Mouse (Mus musculus) adrenal gland, postnatal 10 days (tissue): ENCODE data around the gene Erbb3. TPM values are rescaled to one million over a fixed set of nuclear protein-coding genes. Genes with fewer than 3 reads are reported as not detected.

Experiments used
- DNase-seq: peaks from one replicate; pipeline ENCODE4 v3.0.0; 2021; ENCODE audit warnings: mixed read lengths
- microRNA-seq: library from miRNA; unstranded; fragments of <30 nt; microRNA quantifications from one replicate; pipeline ENCODE4 v1.2.0, GENCODE M21; 2021
- total RNA-seq, 2 experiments: library from RNA; stranded (reverse); gene quantifications; 2 replicates each; pipeline ENCODE4 v1.2.3; 2021

Gene Erbb3
- total RNA-seq, 2 experiments from 2014 or later, result 10.0 to 11.1 TPM

DNA sequence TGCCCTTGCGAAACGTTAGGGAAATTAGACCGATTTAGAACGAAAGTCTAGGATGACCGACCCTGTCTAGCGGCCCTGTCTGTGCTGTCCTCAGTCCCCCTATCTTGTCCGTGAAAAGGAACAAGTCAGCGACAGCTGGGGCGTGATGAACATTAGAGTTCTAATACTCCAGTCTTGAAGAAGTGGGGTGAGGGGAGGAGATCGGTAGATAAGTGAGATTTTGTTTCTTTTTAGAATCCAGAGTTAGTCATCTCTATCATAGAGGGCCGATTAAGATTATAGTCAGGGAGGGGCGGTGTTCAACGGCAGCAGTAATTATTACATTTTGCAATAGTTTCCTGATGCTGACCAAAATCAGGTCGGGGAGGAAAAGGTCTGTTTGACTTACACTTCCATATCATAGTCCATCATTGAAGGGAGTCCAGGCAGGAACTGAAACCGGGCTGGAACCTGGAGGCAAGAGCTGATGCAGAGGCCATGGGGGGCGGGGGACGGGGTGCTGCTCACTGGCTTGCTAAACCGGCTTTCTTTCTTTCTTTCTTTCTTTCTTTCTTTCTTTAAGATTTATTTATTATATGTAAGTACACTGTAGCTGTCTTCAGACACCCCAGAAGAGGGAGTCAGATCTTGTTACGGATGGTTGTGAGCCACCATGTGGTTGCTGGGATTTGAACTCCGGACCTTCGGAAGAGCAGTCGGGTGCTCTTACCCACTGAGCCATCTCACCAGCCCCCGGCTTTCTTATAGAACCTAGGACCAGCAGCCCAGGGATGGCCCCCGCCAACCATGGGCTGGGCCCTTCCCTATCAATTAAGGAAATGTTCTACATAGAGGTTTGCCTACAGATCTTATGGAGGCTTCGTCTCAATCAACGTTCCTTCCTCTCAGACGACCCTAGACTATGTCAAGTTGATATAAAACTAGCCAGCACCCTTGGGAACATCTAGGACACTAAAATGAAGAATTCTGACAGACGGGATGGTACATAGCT lies 62.8 kb downstream of the Erbb3 start:
- DNase-seq, result no peak

DNA sequence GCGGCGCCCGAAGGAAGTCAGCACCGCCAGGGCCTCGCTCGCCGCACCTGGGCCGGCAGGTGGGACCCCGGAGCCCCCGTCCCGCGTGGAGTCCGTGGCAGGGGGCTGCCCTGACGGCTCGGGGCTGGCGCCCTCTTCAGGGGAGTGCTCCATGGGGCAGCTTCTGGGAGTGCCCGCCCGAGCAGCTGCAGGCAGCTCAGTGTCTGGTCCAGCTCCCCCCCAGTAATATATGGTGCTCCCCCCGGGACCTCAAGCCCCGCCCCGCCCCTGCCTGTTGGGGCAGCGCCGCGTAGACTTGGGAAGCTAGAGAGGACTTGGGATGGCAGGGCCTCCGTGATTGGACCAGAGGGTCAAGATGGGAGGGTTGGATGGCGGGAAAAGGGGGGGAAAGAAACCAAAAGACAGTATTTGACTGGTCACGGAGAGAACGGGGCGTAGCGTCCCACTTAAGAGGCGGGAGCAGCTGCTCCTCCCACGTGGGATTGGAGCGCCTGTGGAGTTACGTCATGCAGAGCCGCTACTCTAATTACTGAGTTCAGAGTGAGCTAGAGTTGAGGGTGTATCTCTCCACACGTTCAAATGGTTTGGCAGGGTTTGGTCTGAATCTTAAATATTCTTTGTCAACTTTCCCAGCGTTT lies 63.7 kb downstream of the Erbb3 start, which contains the start of gene Esyt1:
Gene Esyt1, minus strand, starts transcription at position 201 of the 638 bp plus-strand sequence.
- DNase-seq, result peak; percentile 93

DNA sequence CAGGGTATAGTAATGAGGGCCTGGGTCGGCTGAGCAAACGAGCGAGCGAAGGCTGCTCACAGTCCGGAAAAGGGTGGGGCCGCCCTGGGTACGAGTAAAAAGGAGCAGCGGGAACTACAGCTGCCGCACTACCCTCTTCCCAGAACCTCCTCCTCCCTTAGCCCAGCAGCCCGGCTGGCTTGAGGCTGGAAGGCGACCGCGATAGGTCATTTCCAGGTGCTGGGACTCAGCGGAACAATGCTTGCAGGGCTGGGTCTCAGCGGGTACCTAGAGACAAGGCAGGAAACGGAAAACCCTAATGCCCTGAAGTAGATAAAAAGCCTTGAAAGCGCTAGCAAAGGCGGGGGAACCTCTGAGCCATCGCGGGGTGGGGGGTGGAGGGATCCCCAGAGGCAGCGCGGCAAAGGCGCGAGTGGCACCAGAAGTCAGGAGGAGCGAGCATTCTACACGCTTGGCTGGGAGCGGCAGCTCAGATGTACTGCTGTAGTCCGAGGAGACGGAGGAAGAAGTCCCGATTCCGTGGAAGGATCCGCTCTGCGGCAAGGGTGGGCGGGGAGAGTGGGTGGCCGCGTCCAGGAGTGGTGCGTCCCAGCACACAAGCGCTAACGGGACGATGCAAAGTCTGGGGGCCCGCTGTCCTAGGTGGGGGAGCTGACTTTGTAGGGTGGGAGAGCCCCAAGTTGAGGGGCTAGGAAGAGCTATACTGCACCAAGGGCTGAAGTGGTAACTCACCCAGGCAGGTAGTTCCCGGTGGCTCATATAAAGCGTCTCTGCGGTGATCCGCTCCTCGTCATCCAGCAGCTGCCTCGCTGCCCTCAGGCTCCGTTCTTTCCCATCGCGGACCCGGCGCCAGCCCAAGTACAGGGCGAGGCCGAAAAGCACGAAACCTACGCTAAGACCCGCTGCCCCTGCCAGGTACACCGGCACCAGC lies 64.5 kb downstream of the Erbb3 start:
- DNase-seq, result peak; percentile 66

DNA sequence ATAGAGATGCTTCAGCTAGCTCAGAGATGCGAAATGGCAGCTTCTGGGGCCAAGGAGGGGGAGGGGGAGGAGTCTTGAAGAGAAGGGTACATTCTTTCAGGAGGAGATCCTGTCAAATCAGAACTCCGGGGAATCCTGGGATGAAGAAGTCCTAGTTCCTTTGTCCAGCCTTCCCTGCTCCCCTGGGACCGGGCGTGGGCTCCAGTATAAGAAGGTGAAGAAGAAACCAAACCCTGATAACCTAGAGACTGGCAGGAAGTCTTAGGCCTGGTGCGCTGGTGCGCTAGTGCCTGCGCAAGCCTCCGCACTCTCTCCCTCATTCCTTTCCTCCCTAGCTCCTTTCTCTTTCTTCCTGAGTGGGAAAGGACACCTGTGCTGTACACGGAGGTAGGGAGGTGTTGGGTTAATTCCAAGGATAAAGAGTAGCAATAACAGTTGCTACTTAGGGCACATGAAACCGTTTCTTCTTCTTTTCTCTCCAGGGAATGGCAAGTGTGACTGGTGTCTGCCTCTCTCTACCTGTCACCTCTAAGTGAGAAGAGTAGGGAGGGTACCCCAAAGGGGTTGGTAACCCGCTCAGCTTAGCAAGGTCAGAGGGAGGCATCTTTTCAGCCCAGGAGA lies 65.2 kb downstream of the Erbb3 start:
- DNase-seq, result no peak

DNA sequence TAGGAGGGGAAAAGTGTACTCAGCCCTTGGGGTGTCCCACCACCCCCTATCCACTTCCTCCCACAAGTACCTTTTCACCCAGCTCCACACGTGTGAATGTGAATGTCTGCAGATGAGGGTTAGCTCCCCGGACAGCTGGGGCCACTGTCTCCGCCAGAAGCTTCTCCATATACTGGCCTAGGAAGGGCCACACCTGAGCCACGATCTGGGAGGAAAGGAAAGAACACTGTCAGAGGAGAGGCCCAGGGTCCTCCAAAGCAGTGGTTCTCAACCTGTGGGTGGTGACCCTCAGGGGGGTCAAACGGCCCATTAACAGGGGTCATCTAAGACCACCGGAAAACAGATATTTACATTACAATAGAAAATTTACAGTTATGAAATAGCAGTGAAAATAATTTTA lies 67.1 kb downstream of the Erbb3 start:
- no peak for DNase-seq

DNA sequence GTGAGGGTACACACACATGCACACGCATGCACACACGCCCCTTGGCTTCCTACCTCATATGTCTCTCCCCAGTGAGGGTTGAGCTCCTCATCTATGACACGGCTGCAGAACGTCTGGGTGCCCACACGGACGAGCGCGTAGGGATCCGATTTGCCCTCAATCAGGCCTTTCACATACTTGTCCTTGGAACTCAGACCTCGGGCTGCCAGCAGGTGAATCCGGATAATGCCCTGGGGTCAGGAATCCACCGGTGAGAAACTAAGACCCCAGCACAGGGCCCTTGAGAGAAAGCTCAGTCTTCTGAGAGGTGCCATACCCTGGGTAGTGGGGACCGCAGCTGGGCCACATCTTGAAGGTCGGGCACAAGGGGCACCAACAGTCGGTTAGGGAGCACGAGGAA lies 68.9 kb downstream of the Erbb3 start:
- DNase-seq, result no peak

DNA sequence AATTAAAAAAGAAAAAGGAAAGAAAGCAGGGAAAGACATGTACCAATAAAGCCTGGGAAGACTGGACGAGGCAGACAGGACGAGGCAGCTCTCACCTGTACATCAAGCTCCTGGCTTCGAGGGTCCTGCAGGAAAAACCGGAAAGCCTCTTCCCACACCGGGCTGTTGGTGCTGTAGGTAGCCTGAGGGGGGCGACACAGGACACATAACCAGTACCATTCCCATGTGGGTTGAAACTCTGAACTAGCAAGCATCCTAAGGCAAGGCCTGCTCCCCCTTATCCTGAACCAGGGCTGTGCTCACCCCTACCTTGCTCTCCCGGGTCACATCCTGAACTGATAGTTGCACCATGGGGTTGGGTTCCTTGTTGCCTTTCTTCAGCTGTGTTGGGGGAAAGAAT lies 70.6 kb downstream of the Erbb3 start:
- peak; percentile 65 for DNase-seq

Small RNA genes lying within 50 kb of the gene (microRNA-seq; reads per million reads assigned to microRNA genes)
- gene Gm47275 (not detected), gene Mir6917 (not detected)

Other genes with a start within 250 kb of the Erbb3 start
- 100 to 1,000 TPM in 1 of 2 experiments, 10 to 100 TPM in 1; 99.9 to 128 TPM for gene Coq10a, start 220.7 kb downstream of the Erbb3 start, total RNA-seq
- gene Ankrd52, start 212.5 kb downstream of the Erbb3 start, total RNA-seq, result 10 to 100 TPM; 53.3 to 57.8 TPM
- gene Slc39a5, start 188.4 kb downstream of the Erbb3 start, total RNA-seq, result 1 to 10 TPM; 2.3 to 5.9 TPM
- gene Nabp2, start 178.2 kb downstream of the Erbb3 start, total RNA-seq, result 10 to 100 TPM; 58.0 to 59.9 TPM
- gene Rnf41, start 178.0 kb downstream of the Erbb3 start, total RNA-seq, result 10 to 100 TPM; 37.4 TPM
- 100 to 1,000 TPM in 1 of 2 experiments, 10 to 100 TPM in 1; 94.1 to 123 TPM for gene Smarcc2, start 130.4 kb downstream of the Erbb3 start, total RNA-seq
- 100 to 1,000 TPM; 739 to 765 TPM for gene Myl6, start 95.5 kb downstream of the Erbb3 start, total RNA-seq
- 10 to 100 TPM; 10.9 to 17.3 TPM for gene Myl6b, start 91.0 kb downstream of the Erbb3 start, total RNA-seq
- gene Esyt1, start 63.8 kb downstream of the Erbb3 start, total RNA-seq, result 10 to 100 TPM; 31.5 to 41.5 TPM
- 10 to 100 TPM; 10.5 to 14.7 TPM for gene Zc3h10, start 41.9 kb downstream of the Erbb3 start, total RNA-seq
- gene Rpl41, start 40.3 kb downstream of the Erbb3 start, total RNA-seq, result 1,000 to 10,000 TPM; 2,762 to 2,852 TPM
- 10 to 100 TPM; 85.1 to 90.9 TPM for gene Pa2g4, start 23.7 kb downstream of the Erbb3 start, total RNA-seq
- gene Rps26, start 37.1 kb upstream of the Erbb3 start, total RNA-seq, result 100 to 1,000 TPM; 696 to 753 TPM
- gene Ikzf4, start 56.3 kb upstream of the Erbb3 start, total RNA-seq, result 1 to 10 TPM in 1 of 2 experiments, under 1 TPM in 1; 0.87 to 2.2 TPM
- 10 to 100 TPM; 19.8 to 24.2 TPM for gene Suox, start 84.4 kb upstream of the Erbb3 start, total RNA-seq
- 10 to 100 TPM; 91.4 to 96.1 TPM for gene Rab5b, start 106.6 kb upstream of the Erbb3 start, total RNA-seq
- 1 to 10 TPM; 2.1 to 2.7 TPM for gene Pmel, start 114.5 kb upstream of the Erbb3 start, total RNA-seq
- 10 to 100 TPM; 33.2 to 38.6 TPM for gene Cdk2, start 115.4 kb upstream of the Erbb3 start, total RNA-seq
- gene Dgka, start 155.2 kb upstream of the Erbb3 start, total RNA-seq, result 10 to 100 TPM; 16.2 to 17.2 TPM
- 10 to 100 TPM; 24.3 to 26.3 TPM for gene Pym1, start 158.2 kb upstream of the Erbb3 start, total RNA-seq
- gene Mmp19, start 201.3 kb upstream of the Erbb3 start, total RNA-seq, result 10 to 100 TPM; 22.1 to 23.9 TPM
- 10 to 100 TPM; 57.7 to 64.9 TPM for gene Dnajc14, start 214.4 kb upstream of the Erbb3 start, total RNA-seq
- gene Tmem198b, start 214.7 kb upstream of the Erbb3 start, total RNA-seq, result 10 to 100 TPM; 11.0 to 14.1 TPM
- gene Sarnp, start 227.7 kb upstream of the Erbb3 start, total RNA-seq, result 10 to 100 TPM; 52.0 to 55.0 TPM
- gene Ormdl2, start 232.0 kb upstream of the Erbb3 start, total RNA-seq, result 10 to 100 TPM; 28.3 to 30.2 TPM